Mouse (Mus musculus) left cerebral cortex, adult 2 months (tissue): ENCODE data around the gene Raf1. TPM values are rescaled to one million over a fixed set of nuclear protein-coding genes. Genes with fewer than 3 reads are reported as not detected.

Experiments
- DNase-seq, 2 experiments: peaks; one replicate each; pipeline ENCODE4 v3.0.0; 2021 to 2022; ENCODE audit warnings: low spot score in 2 of 2, mixed read lengths in 1 of 2; ENCODE audit errors: extremely low spot score in 1 of 2
- H3K27ac ChIP-seq: fragments of 200-600 bp; 2 replicates; pipeline ENCODE4 v1.8.1; 2022
- H3K4me3 ChIP-seq: fragments of 200-600 bp; 2 replicates; pipeline ENCODE4 v1.8.1; 2022
- CTCF ChIP-seq: fragments of 200-600 bp; IDR thresholded peaks from 2 replicates; pipeline ENCODE4 v1.8.1; 2022; ENCODE audit warnings: antibody characterized with exemption, mild to moderate bottlenecking, moderate library complexity
- intact Hi-C: fragments of 180-260 bp; cut with DNase I; formaldehyde crosslinking; loops from one replicate; pipeline ENCODE4 v1.15.1; 2025
- total RNA-seq, 2 experiments: library from RNA; stranded (reverse); gene quantifications; 2 replicates each; pipeline ENCODE4 v1.2.3; 2021

Raf1 gene
- total RNA-seq, 2 experiments from 2014 or later = 85.4 to 89.8 TPM

DNA sequence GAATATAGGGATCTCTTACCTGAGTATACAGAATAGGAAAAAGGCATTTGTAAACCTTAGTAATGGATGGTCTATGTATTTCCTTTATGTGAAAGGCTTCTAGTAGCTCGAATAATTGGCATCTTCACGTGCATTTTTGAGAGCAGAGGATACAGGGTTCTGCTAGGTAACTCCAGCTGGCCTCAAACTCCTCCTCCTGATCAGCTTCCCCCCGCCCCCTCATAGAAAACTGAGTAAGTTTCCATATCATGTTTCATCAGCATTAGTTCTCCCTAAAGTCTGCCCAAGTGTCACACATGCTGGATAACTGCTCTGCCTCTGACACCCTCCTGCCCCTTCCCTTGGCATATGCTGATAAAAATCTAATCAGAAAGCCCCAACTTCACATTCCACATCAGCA is 95.6 kb downstream of the Raf1 start:
- TF ChIP-seq CTCF = no peak
- DNase-seq = no peak
- Histone ChIP-seq H3K4me3 (no peak overlapping the region), H3K27ac (no peak overlapping the region)
- intact Hi-C loops = no loop called here

DNA sequence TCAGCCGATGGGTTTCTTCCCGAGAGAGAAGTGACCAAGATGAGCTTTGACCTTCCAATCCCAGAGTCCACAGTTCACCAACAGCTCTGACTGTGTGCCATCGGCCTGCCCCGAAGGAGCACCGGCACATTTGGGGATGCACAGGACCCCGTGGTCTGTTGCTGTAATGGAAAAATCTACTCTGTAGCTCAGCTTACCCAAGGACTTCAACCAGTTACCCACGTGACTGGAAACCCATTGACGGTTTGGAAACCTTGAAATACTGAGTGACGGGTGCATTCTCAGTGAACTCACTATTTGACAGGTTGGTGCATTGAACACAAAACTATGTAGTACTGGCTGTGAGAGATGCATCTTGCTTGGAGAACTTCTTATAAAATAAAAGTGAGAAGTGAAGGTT is 98.5 kb downstream of the Raf1 start:
- no peak for TF ChIP-seq CTCF
- H3K27ac ChIP-seq = no peak overlapping the region
- intact Hi-C loops = no loop called here
- no peak overlapping the region for H3K4me3 ChIP-seq
- DNase-seq = no peak

DNA sequence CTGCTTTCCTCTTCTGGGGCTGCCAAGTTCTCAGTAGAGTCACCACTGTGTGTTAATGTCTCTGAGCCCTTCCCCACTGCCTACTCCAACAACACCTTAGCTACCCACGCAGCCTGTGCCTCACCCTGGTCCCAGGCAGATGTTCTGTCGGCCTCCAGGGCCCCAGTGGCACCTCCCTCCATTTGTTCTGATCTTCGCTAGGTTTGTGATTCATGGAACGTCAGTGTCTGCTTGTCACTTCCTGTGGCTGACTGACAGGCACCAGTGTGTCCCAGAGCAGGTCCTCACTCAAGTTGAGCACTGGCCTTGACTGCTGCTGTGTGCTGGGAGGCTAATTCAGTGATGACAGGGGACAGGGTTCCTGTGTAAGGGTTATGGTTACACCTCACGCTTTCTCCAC is 99.0 kb downstream of the Raf1 start:
- no peak overlapping the region for H3K4me3 ChIP-seq
- no peak for TF ChIP-seq CTCF
- intact Hi-C loops = no loop called here
- no peak for DNase-seq
- H3K27ac ChIP-seq = no peak overlapping the region

DNA sequence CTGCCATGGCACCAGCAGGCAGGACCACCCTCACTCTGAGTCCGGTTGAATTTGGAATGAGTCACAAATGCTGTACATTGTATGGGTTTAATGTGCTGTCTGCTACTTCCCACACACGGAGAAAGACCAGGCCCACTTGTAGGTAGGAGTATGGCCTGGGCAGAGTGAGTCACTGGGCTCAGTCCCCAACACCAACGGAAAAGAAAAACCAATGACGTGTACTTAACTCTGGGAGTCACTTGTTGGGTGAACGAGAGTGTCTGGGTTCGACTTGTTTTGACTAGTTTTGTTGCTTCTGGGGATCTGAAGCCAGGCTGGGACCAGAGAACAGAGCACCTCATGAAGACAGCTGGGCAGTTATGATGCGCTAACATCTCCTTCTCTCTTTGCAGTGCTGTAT is 102.3 kb downstream of the Raf1 start:
- no peak overlapping the region for H3K27ac ChIP-seq
- DNase-seq = no peak
- intact Hi-C loops = no loop called here
- H3K4me3 ChIP-seq = no peak overlapping the region
- no peak for TF ChIP-seq CTCF

Other genes with a start within 250 kb of the Raf1 start
- 10 to 100 TPM; 22.2 to 25.7 TPM for gene Tsen2, start 132.0 kb downstream of the Raf1 start, total RNA-seq
- gene Mkrn2os, start 84.1 kb downstream of the Raf1 start, total RNA-seq = not detected
- 10 to 100 TPM; 28.5 to 38.3 TPM for gene Mkrn2, start 74.7 kb downstream of the Raf1 start, total RNA-seq
- 1 to 10 TPM; 1.2 TPM for gene Tmem40, start 85.8 kb upstream of the Raf1 start, total RNA-seq
- 1 to 10 TPM; 1.8 to 1.9 TPM for gene Cand2, start 97.9 kb upstream of the Raf1 start, total RNA-seq
- 100 to 1,000 TPM; 429 to 479 TPM for gene Rpl32, start 132.1 kb upstream of the Raf1 start, total RNA-seq
- 1 to 10 TPM; 5.4 to 6.1 TPM for gene Efcab12, start 161.8 kb upstream of the Raf1 start, total RNA-seq
- gene Mbd4, start 176.7 kb upstream of the Raf1 start, total RNA-seq = 1 to 10 TPM; 8.5 TPM
- gene Ift122, start 176.8 kb upstream of the Raf1 start, total RNA-seq = 10 to 100 TPM; 31.1 to 32.7 TPM